Mouse (Mus musculus): Measurements from ENCODE around the gene Txndc17.
"Not testable (repeated sequence)": the region's sequence is repeated elsewhere in the genome, so short reads cannot be mapped to it uniquely, and the experiment has no call there.

Txndc17 gene

GRCm38 (mm10) chr11:72207204-72207833, at the start of gene Txndc17, which contains the start of gene 4933427D14Rik:
Txndc17 (plus strand) TSS chr11:72207547.
4933427D14Rik (minus strand) TSS chr11:72207459.
- peak; percentile 70 for DNase-seq (ENCODE audit: extremely low spot score, low read depth, low spot score)

- no peak for DNase-seq (ENCODE audit: extremely low spot score, low read depth, low spot score)
Observed at GRCm38 (mm10) chr11:72163198-72163597, 44.1 kb upstream of the Txndc17 start.

DNA sequence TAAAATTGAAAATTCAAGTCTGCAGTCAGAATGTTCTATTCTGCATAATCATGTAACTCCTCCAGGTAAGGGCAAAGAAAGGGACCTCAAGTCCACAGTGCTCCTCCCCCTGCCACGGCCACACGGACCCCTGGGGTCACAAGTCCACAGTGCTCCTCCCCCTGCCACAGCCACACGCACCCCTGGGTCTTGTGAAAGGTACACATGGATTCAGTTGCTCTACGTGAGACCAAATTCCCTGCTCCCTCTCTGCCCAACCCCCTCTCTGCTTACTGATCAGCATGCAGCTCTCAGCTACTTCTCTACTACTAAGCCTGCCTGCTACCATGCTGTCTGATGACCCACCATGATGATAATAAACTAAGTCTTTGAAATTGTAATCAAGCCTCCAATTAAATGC, 37.5 kb upstream of the Txndc17 start:
- DNase-seq (ENCODE audit: extremely low spot score, low read depth, low spot score), result no peak

DNA sequence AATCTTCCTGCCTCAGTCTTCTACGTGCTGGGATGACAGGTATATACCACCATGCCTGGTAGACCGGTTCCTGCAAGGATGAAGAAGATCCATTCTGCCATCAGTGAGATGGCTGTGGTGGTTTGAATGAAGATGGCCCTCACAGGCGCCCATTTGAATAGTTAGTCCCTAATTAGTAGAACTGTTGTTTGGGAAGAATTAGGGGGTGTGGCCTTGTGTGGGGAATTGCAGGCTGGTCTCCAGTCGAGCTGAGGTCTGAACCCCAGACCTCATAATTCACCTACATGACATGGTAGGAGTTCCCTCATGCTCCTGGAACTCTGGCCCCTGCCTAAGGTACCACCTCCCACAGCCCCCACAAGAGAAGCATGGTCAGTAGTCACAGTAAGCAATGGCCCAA, 35.4 kb upstream of the Txndc17 start:
- not testable (repeated sequence) for DNase-seq (ENCODE audit: extremely low spot score, low read depth, low spot score)

GRCm38 (mm10) chr11:72173506-72173905, 33.8 kb upstream of the Txndc17 start:
- DNase-seq (ENCODE audit: extremely low spot score, low read depth, low spot score), result no peak

DNA sequence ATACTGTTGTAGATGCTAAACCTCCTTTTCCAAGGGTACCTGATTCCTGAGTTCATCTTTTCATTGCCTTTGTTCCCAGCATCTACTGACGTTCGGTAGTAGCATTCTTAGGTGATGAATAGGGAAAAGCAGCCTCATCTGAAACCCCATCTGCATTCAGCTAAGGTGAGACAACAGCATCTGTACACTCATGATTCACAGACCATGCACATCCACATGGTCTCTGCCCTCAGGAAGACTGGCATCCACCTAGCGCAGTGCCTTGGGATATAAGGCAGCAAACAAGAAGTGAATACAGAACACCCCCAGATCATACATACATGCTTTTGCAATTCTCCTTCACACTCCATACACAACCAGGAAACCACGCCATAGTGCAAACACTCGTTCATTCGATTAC, 32.6 kb upstream of the Txndc17 start:
- no peak for DNase-seq (ENCODE audit: extremely low spot score, low read depth, low spot score)

- no peak for DNase-seq (ENCODE audit: extremely low spot score, low read depth, low spot score)
Observed at GRCm38 (mm10) chr11:72175966-72176365, 31.4 kb upstream of the Txndc17 start.

GRCm38 (mm10) chr11:72176553-72176952, 30.8 kb upstream of the Txndc17 start:
- DNase-seq (ENCODE audit: extremely low spot score, low read depth, low spot score), result no peak

DNA sequence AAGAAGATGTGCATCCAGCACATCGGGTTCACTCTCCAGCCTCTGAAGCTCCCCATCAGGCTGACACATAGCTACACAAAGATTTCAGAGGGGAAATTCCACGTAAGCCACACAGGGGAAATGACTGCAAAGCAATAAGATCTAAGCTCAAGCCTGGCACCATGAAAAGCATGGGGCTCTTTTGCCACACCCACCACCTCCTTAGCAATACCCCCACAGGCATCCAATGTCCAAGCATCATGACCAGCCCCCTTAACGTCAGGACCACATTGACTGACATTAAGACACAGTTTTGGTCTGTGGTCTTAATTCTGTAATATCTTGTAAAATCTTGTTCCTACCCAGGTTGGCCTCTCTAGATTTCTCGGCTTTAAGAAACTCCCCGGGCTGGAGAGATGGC, 26.8 kb upstream of the Txndc17 start:
- DNase-seq (ENCODE audit: extremely low spot score, low read depth, low spot score), result no peak

DNA sequence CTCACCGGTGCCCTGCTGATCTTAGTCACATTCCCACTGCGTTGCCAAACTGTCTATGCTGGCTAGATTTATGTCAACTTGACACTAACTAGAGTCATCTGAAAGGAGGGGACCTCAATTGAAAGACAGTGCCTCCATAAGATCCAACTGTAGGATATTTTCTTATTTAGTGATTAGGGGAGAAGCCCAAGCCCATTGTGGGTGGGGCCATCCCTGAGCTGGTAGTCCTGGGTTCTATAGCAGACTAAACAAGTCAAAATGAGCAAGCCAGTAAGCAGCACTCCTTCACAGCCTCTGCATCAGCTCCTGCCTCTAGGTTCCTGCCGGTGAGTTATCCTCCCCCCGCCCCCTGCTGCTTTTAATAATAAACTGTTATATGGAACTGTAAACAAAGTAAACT, 26.2 kb upstream of the Txndc17 start:
- no peak for DNase-seq (ENCODE audit: extremely low spot score, low read depth, low spot score)

DNA sequence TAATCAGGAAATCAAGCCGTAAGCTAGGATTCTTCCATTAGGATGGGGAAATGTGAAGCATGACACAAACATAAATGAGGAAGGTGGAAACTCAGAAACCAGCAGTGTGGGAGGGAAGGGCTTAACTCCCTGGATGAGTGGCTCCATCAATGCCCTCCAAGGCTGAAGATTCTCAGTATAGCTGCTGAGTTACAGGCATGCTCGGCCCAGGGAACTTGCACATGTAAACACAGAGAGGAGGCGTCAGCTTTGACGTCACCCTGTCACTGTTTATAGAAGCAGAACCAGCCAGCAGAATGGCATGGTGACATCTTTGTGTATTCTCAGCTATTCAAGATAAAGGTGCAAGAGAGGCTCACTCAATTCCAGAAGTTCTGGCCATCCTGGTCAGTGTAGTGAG, 23.1 kb upstream of the Txndc17 start:
- DNase-seq (ENCODE audit: extremely low spot score, low read depth, low spot score), result no peak

GRCm38 (mm10) chr11:72190857-72191256, 16.5 kb upstream of the Txndc17 start:
- DNase-seq (ENCODE audit: extremely low spot score, low read depth, low spot score), result no peak

DNA sequence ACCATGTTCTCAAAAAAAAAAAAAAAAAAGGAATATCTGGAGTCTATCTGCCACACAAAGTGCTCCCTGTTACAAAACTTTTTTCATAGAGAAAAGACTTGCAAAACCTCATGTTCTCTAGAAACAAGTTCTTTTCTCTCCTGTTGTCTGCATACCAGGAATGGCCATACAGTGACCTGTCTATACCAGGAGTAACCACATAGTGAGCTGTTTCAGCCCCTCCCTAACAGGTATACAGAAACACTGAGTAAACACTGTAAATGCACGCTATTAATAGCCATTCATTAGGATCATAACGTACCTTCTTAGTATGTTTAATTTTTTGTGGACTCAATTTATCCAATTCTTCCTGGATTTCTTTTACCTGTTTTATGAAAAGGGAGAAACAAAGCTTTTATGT, 13.1 kb upstream of the Txndc17 start:
- DNase-seq (ENCODE audit: extremely low spot score, low read depth, low spot score), result no peak

GRCm38 (mm10) chr11:72196506-72196905, 10.8 kb upstream of the Txndc17 start:
- no peak for DNase-seq (ENCODE audit: extremely low spot score, low read depth, low spot score)

GRCm38 (mm10) chr11:72203440-72203839, 3.9 kb upstream of the Txndc17 start:
- DNase-seq (ENCODE audit: extremely low spot score, low read depth, low spot score), result no peak

DNA sequence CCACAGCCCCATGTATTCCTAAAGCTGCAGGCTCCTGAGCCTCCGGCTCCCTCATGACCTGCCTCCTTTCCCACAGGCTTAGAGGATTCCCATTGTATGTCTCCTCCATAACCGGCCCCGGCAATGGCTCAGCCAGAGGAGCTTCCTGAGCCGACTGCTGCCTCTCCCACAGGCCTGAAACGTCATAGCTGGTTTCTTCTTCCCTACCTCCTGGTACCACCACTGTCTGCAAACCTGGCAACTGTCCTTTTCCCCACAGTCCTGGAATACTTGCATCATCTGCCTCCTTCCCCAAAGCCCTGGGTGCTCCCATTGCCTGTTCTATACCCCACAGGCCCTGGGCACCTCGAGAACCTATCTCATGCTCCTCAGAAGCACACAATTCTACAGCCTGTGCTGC, 2.1 kb upstream of the Txndc17 start:
- DNase-seq (ENCODE audit: extremely low spot score, low read depth, low spot score), result no peak

GRCm38 (mm10) chr11:72206341-72207203, 775 bp upstream of the Txndc17 start, which contains the start of gene Gm43951:
Gm43951 (minus strand) TSS chr11:72206840.
- DNase-seq (ENCODE audit: extremely low spot score, low read depth, low spot score), result no peak

DNA sequence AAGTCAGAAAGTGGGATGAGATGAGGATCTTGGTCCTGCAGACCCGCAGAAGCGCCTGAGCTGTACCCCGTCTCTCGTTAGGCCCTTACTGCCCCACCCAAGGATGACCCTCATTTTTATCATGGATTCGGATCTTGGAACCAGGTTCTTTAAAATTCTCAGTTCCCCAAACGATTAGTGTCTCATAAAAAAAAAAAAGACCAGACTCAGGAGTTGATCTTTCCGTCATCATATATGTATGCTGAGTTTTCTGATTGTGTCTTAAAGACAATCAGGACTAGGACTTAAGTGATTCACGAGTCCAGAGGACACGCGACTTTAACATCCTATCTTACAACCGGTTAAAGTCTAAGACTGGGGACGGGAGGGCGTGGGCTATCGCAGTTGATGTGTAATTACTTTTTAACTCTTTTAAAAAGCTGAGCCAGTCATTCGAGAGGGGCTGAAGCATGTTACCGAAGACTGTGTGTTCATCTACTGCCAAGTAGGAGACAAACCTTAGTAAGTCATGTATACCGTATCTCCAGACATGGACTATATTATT, 559 bp downstream of the Txndc17 start:
- DNase-seq (ENCODE audit: extremely low spot score, low read depth, low spot score), result no peak

DNA sequence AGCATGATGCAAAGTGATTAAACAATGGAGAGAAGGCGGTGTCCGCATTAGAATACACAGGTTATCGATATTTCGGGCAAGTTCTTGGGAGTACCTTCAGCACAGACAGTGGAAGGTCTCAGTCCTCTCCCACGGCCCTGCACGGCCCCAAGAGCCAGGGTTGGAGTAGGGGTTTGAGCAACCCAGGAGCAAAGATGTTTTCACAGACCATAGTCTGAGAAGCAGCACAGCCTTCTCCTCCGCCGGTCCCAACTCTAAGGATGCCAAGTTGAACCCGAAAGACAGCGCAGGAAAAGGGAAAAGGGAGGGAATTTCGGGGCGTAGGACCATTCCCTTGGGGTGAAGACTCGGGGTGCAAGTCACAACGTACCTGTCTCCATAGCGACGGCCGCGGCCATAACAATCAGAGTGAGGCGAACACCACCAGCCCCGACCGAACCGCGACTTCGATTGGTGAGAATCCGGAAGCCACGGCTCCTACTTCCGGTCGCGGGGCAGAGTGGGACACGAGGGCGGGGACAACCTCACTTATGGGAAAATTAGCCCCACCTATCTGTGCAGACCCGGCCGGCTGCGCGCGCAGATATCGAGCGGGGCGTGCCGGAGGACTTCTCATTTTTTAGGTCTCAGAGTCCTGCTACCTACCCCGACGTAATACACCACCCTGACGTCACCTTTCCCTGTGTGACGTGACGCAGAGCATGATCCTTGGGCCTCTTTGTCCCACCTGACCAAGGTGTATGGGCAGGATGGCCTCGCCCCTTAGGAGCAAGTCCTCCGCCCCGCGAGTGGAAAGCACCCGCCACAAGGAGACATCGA, 7.5 kb downstream of the Txndc17 start:
- DNase-seq (ENCODE audit: extremely low spot score, low read depth, low spot score), result peak; percentile 92

DNA sequence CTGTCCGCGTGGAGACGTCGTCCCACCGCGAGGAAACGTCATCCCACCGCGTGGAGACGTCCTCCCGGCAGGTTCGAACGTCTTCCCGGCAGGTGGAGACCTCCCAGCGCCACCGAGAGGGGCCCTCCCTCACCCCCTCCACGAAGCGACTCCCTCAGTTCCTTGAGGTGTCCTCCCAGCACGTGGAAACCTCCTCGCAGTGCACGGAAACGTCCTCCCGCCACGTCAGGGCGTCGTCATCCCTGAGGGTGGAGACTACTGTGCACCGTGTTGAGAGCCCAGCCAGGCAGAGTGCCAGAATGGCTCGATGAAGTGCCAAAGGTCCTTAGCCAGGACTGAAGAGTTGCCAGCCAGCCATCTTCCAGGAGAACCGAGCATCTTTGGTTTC, 8.1 kb downstream of the Txndc17 start, which contains the start of gene Med31:
TSS of gene Med31 (minus strand) at position 183 of the 388 bp plus-strand sequence.
- DNase-seq (ENCODE audit: extremely low spot score, low read depth, low spot score), result no peak

- no peak for DNase-seq (ENCODE audit: extremely low spot score, low read depth, low spot score)
Observed at GRCm38 (mm10) chr11:72217116-72217515, 9.8 kb downstream of the Txndc17 start.
